Mouse (Mus musculus) bone marrow, adult 2 months (tissue): Measurements from ENCODE around the gene Wbp2.

Experiments
- CTCF ChIP-seq: fragments of 200-500 bp; IDR thresholded peaks from 2 replicates; pipeline ENCODE4 v1.5.1; 2011; ENCODE audit warnings: low read length, control low read depth; ENCODE audit not compliant: control insufficient read depth, insufficient read depth
- POLR2A ChIP-seq: fragments of 200-500 bp; IDR thresholded peaks from 2 replicates; pipeline ENCODE4 v1.6.1; 2011; ENCODE audit warnings: low read depth, mild to moderate bottlenecking, control low read depth, low read length, borderline replicate concordance; ENCODE audit not compliant: control insufficient read depth

DNA sequence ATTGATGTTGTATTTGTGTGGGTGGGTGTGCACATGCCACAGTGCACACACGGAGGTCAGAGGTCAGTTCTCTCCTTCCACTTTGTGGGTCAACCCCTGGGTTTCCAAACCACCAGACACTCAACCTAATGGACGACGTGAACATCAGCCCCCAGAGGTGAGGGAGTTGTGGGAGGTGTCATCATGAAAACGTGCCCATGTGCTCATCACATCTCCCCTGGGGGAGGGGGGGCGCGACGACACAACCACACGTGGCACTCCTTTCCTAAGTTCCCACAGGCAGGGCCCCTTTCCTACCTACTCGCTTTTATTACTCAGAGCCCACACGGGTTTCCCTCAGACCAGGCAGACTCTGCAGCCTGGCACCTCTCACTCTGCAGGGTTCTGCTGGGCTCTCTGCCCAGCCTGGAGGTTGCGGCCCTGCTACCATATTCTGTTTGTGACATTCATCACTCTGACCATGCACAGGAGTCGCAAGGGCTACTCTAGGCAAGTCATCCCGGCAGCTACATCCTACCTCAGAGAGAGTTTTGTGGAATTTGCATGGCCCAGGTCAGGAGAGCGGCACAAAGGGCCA is 3.6 kb downstream of the Wbp2 start:
- TF ChIP-seq CTCF (no peak), POLR2A (no peak)
